Mouse (Mus musculus) adrenal gland, adult 18-20 months (tissue): ENCODE data around the gene Pcbp3. TPM values are rescaled to one million over a fixed set of nuclear protein-coding genes. Genes with fewer than 3 reads are reported as not detected.
"Not testable (repeated sequence)": the region's sequence is repeated elsewhere in the genome, so short reads cannot be mapped to it uniquely, and the experiment has no call there.

ENCODE experiments used
- DNase-seq, 2 experiments: peaks; one replicate each; pipeline ENCODE4 v3.0.0; 2021 to 2022; ENCODE audit warnings: low spot score in 2 of 2
- total RNA-seq, 2 experiments: library from RNA; stranded (reverse); gene quantifications; 1 replicate in 1 of 2; 2 replicates in 1 of 2; pipeline ENCODE4 v1.2.3; 2021

The Pcbp3 gene
- total RNA-seq, 2 experiments from 2014 or later, result 26.2 to 38.9 TPM

DNA sequence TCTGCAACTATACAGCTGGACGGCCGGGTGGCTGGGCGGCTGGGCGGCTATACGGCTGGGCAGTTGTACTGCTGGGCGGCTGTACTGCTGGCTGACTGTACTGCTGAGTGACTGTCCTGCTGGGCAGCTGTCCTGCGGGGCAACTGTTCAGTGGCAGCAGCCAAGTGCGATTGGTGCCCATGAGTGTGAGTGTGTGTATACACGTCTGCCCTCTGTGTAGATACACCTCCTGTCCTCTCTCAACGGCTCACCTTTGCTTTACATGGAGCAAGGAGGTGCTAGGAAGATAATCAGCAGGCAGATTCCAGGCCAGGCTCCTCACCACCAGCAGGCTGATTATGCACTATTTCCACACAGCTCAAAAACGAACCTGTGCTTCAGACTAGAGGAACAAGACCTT, 152.2 kb downstream of the Pcbp3 start:
- DNase-seq, result no peak

DNA sequence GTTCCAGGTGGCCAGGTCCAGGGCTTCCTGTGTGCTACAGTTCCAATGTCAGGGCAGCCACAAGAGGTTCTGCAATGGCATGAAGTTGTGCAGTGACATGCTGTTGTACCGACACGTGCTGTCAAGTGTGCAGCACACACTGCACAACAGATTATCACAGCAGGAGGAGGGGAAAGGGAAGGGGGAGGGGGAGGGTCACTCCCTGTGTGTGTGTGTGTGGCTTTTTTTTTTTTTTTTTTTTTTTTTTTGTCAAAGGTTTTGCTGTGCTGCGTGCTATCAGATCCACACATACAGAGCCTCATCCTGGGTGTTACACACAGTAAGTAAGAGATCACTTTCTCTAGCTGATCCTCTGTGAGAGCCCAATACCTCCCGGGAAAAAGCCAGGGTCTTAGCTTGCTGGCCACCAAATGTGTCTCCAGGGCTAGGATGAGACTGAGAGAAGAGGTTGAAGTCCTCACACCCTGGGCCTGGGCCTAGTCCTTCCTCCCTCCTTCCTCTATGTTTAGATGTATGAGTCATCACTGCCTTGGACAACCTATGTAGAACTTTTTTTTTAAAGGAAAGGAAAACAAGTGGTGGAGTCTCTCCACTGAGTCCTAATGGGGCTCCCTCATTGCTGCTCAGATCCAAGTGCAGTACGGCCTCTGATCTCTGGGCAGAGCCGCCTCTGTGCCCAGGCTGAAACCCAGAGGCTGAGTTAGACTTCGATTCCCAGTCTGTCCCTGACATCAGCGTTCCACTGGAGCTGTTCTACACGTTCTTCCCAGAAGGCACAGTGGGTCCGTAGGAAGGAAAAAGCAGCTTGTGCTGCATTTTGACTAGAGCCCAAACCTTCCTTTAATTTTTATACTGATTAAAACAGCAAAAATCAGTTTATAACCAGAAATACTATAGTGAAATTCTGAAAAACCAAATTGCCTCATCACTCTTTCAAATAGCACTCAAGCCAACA, 153.0 kb downstream of the Pcbp3 start:
- DNase-seq, result no peak

DNA sequence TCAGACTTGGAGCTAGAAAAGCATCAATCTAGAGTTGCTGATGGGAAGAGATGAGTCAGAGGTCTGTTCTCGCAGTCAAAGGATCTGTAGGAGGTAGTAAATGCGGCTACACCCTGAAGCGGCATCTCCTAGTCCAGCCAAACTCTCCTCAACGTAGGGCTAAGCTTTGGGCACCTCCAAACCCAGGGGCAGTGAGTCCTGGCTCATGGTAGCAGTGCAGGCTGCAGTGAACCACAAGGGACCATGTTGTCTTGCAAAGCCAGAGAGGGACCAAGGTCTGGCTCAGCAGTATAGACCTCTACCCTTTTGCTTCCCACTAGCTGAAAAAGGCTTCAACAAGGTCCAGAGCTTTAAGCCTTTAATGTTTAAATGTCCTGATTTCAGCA, 159.2 kb downstream of the Pcbp3 start:
- DNase-seq, result no peak

DNA sequence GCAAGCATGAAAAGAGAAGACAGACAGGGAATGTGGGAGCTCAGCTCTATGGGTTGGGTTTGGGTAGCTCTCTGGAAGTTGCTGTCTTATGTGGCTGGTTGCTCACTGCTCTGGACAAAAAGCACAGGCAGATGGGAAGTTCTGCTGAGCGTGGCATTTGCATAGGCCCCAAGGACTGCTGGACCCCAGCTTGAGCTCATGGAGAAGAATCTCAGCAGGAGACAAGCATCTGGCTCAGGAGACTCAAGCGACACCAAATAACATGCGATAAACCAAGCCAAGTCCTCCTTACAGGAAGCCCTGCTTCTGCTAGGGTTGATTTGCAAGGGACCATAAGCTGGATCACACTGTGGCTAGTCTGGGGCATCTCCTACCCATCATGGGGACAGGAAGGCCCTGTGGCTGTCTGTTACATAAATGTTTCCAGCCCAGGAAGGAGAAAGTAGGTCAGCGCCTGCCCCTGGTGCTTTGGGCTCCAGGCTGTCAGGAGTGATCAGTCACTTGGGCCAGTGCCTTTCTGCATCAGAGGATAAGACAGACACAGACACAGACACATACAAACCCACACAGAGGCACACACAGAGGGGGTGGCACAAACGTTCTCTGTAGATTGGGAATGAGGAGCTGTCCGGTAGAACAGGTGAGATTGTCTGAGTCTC, 159.7 kb downstream of the Pcbp3 start:
- no peak for DNase-seq

DNA sequence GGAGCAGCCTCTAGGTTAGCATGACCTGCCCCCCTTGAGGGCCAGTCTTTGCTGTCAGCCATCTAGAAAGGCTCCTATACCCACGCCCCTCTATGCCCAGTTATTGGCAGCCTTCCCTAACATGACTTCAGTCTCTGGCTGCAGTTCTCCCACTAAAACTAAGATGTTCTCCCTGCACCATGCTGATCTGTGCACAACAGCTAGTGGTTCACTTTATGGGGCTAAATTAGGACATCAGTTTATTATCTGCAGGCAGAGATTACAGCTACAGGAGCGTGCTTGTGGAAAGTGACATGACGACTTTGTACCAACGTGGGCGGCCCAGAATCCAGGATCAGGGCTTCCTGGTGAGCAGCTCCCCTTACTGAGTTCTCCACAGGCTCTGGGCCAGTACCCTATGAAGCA, 160.4 kb downstream of the Pcbp3 start:
- no peak for DNase-seq

DNA sequence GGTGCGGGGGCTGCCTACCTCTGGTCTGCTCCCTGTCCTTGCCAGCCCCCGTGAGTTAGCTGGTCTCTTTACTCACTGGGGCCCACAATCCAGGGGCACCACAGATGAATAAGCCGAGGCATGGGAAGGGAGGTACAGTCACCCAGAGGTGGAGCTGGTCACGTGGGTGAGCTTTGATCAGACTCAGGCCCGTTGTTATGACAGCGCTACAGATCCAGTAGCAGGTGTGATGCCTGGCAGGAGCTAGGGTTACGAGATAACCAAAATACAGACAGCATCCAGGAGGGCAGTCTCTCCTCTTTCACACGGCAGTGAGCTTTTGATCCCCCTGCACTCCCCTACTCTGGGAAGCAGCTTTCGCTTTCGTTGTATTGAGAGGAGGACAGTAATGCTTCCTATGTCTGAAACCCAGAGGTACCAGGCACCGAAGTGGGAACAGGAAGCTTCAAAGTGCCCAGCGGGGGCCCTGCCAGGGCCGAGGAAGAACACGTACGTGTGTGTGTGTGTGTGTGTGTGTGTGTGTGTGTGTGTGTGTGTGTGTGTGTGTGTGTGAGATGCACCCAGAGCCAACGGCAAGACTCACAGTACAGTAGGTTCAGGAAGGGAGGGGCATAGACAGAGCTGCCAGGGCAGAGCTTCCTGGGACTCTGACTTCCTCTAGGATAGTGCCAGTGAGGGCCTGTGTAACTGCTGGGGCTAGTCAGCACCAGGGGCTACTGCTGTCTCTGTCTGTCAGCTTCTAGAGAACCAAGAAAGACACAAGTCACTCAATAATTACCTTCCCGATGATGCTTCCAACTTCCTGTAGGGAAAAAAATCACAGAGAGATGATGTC, 162.7 kb downstream of the Pcbp3 start:
- DNase-seq, result no peak

DNA sequence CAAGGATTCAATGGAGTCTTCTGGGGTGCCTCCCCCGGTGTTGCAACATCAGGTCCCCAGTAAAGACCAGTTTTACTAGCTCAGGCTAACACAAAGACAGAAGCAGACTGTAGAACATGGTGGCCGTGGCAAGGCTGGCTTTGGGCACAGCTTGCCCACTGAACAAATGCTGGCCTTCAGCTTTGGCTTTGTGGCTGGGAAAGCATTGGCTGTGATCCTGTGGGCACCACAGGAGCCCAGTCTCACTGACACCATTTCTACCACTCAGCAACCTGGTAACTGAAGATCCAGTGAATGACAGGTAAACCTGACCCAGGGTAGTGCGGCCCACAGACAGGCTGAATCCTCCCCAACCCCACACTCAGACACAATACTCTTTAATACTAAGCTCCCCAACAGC, 167.6 kb downstream of the Pcbp3 start:
- no peak for DNase-seq

DNA sequence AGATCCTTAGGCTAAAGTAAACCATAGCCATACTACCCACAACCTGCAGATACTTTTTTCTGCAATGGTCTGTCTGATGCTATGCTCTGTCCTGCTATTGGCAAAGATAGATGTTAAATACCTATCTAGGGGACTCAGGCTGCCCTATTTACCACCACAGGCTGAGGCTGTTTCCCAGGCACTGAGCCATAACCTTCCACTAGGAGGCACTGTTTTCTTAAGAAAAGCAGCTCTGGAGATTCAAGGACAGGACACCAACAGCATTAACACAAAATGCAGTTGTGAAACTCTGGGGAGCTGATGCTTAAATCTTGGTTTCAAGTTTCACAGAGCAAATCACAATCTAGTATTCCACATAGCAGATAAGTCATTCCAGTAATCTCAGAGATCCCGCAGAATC, 170.2 kb downstream of the Pcbp3 start:
- DNase-seq, result peak in 1 of 2 experiments; percentile 37

DNA sequence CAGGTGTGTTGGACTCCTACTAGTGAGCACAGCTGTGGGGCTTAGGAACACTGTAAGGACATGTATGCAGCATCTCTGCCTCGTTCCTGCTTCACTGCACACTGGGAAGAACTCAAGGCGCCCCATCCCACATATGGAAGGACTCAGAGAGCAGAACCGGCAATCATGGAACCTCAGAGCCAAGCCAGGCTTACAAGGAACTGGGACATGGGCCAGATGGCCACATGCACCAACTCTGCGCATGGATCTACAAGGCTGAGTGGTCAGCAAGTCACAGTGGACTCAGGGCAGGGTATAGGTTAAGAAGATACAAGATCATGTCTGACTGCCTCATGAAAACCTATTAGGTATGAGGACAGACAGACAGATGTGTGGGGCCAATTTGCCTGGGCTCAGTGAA, 171.8 kb downstream of the Pcbp3 start:
- no peak for DNase-seq

DNA sequence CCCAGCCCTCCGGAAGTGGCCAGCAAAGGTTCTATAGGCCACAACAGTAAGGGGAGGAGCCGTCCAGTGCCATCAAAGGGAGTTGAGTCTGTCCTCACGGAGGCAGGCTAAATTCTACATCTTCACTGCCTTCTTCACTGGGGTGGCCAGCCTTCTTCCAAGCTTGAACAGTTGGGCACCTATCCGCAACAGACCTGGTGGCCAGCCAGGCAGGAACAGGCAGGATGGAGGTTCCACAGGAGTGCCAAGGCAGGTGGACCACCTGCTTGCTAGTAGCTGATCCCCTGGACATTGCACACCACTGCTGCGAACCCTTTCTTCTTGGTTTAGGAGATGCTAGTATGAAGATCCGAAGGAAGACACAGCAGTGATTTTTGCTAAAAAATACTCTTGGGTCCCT, 176.4 kb downstream of the Pcbp3 start:
- DNase-seq, result no peak

DNA sequence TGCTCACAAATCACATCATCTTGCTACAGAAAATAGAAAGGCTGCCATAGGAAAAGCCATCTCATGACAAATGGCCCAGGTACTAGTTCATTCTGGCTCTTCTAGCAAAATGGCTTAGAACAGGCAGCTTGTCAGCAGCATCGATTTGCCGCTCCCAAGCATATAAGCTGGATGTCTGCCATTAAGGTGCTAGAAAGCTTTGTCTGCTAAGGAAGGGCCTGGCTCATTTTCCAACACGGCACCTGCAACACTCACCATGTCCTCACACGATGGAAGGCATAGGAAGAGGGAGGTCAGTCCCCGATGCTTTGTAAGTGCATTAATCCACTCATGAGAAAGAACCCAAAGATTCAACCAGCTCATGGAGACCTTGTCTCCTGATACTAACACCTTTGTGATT, 182.5 kb downstream of the Pcbp3 start:
- no peak for DNase-seq

DNA sequence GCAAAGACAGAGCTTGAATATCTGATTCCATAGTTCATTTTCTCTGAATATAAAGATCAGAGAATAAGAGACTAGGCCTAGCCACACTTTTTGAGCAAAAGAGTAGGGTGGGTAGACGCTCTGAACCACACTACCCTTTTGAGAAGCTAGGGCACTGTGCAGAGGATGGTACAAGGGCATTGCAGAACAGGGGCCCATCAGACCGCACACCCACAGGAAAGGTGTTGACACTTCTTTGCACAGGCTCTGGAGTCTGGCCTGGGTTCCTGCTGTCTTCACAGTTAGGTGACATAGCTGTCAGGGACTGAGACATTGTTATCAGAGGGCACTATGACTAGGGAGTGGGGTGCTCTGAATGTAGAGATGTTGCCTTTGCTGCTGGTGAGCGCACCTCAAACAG, 190.1 kb downstream of the Pcbp3 start:
- DNase-seq, result no peak

DNA sequence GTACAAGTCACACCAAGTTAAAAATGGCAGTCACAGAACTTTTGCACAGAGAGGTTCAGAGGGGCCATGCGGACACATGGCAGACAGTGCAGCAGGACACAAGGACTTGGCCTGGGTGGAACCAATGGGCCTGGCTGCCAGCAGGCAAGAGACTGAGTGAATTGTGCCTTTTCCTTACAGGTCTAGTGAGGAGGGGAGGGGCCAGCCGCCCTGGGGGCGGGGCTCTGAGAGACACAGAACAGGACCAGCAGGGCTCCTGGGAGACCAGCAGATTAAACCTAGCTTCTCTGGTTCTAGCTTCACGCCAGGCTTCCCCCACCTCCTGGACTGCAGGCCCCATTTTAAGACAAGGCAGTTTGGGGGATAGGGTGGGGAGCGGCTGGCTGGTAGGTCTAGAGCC, 190.6 kb downstream of the Pcbp3 start:
- DNase-seq, result no peak

DNA sequence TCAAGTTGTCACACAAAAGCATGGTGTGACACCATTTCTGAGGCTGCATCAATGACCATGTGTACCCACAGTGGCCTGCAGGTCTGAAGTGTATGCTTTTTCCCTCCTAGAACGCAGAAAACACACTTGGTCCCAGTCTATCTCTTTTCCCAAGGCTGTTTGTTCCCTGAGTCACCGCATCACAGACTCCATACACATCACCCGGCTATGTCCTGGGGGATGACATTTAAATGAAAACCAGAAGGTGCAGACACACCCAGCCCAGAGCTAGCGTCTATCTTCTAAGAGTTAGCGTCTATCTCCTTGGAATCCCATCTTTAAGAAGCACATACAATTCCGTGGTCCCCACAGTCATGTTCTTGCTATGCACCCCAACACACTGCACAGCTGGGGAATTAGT, 192.1 kb downstream of the Pcbp3 start:
- no peak for DNase-seq

DNA sequence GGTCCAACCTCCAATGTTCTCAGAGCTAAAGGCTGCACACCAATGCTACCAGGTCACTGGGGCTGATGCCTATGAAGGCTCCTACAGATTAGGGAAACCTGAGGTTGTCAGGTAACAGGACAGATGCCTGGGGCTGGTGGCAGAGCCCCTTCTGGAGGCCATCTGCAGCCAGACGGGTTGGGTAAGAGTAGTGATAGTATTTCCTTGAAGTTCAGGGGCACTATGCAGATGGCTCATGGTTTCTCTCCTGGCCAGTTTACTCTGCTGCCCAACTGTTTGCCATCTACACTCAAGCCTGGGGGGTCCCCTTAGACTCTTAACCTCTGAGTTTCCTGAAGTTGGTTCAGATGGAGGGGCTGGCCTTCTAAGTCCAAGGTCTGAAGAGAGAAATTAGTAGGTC, 195.5 kb downstream of the Pcbp3 start:
- DNase-seq, result no peak

DNA sequence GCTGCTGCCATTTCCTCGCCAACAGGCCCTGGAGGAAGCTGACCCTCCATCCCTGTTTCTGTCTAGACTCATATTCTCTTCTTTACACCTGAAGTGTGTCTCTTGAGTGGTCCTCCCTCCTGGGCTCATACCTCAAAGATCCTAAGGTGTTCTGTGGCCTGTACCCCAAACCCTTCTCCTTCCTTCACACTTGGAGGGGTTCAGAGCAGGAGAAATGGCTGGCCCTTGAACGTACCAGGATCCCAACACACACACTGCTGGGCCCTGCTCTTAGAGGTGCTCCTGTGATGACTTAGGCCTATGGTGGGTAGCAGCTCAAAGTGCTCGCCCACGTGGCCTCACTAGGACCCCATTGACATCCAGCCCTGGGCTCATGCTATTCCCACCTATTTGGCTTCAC, 196.8 kb downstream of the Pcbp3 start:
- DNase-seq, result peak in 1 of 2 experiments; percentile 9

DNA sequence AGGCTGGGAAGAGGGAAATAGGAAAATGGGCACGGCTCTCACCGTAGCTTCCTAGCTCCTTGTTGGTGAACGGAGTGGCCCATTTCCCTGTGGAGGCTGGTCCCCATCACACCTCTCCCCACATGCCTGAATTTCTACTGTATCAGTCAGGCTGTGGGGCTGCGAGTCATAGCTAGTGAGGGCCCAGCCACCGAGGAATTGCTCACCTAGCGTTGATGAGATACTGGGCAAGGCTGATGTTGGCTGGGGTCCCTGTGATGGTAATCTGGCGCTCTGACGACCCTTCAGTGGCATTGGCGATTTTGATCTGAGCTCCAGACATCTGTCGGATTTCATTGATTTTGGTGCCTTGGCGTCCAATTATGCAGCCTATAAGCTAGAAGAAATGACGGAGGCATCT, 198.7 kb downstream of the Pcbp3 start:
- DNase-seq, result peak in 1 of 2 experiments; percentile 11

DNA sequence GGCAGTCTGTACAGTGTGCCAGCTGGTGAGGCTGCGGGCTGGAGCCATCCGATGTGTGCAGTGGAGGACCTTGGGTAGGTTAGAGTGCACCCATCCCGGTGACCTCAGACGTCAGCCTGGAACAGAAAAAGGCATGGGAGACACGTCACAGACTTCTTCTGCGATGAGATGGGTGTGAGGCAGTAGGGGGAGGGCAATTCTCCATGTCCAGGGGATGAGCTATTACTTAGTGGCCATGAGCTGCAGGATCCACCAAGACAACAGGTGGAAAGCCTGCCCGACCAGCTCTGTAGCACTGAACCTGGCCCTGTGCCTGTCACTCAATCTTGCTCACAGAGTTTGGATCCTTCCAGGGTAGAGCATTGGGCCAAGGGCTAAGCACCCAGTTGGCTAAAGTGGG, 199.3 kb downstream of the Pcbp3 start:
- peak in 1 of 2 experiments; percentile 9 for DNase-seq

DNA sequence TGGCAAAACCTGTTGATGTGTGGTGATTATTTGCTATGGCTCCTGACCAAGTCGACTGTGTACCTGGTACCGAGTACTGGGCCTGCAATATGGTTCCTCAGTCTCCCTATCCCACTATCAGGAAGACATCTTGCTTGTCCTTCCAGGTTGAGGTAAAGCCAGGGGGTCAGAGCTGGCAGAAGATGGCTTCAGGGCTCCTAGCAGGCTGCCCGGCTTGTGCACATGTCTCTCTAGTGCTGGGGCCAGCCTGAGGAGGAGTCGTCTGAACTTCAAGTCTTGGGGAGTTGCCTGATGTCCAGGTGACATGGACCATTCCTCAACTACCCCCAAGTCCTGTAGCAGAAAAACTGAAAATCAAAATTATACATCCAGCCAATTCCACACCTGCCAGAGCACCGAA, 201.8 kb downstream of the Pcbp3 start:
- DNase-seq, result no peak

DNA sequence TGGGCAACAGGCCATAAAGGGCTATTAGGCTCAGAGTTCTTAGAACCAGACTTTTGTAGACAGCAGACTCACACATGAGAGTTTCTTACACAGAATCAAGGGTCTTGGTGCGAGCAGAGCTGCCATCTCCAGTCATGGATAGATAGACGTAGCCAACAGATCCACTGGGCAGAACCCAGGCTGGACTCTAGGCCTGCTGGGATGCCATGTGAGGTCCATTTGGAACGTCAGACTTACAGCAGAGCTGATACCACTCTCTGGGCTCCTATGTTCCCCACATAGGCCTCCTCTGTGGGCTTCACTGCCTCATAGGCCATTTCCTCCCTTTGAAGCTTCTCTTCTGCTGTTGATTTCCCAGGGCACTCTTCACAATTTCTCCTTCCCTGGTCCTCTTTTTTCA, 208.0 kb downstream of the Pcbp3 start:
- peak in 1 of 2 experiments; percentile 4 for DNase-seq

DNA sequence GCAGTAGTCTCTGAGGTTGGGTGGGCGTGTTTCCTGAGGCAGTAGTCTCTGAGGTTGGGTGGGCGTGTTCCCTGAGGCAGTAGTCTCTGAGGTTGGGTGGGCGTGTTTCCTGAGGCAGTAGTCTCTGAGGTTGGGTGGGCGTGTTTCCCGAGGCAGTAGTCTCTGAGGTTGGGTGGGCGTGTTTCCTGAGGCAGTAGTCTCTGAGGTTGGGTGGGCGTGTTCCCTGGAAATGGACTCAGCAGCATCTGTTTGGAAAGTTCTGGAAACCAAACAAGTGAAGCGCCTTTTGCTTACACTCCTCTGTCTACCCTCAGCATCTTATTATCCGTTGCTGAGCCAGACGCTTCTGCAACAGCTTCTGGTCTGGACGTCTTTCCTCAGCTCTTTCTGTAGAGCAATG, 217.4 kb downstream of the Pcbp3 start:
- not testable (repeated sequence) for DNase-seq

DNA sequence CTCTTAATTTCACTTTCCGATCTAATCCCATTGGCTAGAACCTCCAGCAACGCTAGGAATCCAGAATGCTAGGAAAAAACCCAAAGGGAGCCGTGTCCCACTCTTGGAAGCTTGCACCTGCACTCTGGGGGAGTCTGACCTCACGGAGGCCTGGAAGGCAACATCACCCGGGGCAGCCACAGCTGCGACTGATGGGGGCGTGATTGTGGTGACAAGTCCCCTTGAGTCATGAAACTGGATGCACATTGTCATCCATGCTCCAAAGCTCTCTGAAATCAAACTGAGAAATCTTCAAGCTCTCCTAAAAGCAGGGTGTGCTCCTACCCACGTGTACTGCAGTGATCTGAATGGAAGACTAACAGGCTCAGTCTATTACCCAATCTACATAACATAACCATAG, 224.9 kb downstream of the Pcbp3 start:
- no peak for DNase-seq
